Mouse (Mus musculus): Measurements from ENCODE around the gene Rpl9-ps6. TPM values are rescaled to one million over a fixed set of nuclear protein-coding genes. Genes with fewer than 3 reads are reported as not detected.

Gene Rpl9-ps6
- polyA plus RNA-seq, 1 experiment from 2014 or later = 73.3 TPM

DNA sequence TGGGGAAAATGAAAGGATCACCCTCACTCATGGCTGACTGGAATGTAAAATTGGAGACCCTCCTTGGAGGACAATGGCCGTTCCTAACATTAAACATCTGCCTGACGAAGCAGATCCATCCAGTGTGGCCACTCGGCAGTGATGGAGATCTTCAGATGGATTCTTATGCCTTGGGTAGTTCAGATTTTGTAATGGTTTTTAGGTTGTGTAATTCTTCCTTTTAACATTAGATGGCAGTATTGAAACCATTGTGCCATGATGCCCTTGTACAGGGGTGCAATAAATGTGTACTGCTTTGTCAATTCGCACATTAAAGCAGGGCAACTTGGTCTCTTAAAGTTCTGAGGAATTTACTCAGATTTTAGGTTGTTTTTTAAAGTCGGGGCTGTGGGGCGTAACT lies 35.0 kb upstream of the Rpl9-ps6 start:
- no peaks in the 10 kb centered on the region for H3K4me1 ChIP-seq (ENCODE audit: control insufficient read depth in 2 of 2, insufficient read depth in 2 of 2, low read length in 2 of 2)
- ATAC-seq (ENCODE audit: insufficient number of reproducible peaks, insufficient read depth, low FRiP score, low read depth) = no peak
- no peaks in the 10 kb centered on the region for H3K27me3 ChIP-seq (ENCODE audit: control insufficient read depth, insufficient read depth, low read length)
- peaks cover 61% of the 10 kb centered on the region for H3K36me3 ChIP-seq (ENCODE audit: control insufficient read depth, insufficient read depth, low read length)
- 74% methylated on average over 6 of the region's 6 CpGs for WGBS
- no peak overlapping the region for H3K4me2 ChIP-seq (ENCODE audit: low read length)
- H3K27ac ChIP-seq (replicated peaks in 1 of 2; ENCODE audit: control insufficient read depth in 1 of 2, insufficient read depth in 1 of 2, low read depth in 2 of 2, low read length in 2 of 2) = no peak overlapping the region
- H3K9ac ChIP-seq (ENCODE audit: low read length) = no peak overlapping the region
- no peak overlapping the region for H3K4me3 ChIP-seq (ENCODE audit: control insufficient read depth in 1 of 2, insufficient read depth in 1 of 2, low read depth in 1 of 2, low read length in 2 of 2)
- no peaks in the 10 kb centered on the region for H3K9me3 ChIP-seq (ENCODE audit: control insufficient read depth, low read length)

DNA sequence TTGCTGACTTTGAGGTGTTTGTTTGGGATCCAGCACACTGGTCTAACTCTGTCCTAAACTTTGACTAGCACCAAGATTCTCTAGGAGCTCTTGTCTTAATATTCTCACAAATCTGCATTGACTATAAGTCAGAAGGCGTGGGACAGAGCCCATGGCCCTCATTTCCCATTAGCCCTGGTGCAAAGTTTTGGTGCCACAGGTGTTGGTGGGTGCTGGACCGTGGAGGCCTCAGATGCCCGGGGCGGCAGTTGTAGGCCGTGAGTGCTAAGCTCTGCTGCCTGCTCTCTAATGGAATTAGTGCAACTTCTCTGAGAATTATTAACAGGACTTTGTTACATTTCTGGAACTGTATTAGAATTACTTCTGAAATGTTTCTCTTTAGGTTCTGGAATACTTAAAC lies 31.6 kb upstream of the Rpl9-ps6 start:
- H3K27ac ChIP-seq (replicated peaks in 1 of 2; ENCODE audit: control insufficient read depth in 1 of 2, insufficient read depth in 1 of 2, low read depth in 2 of 2, low read length in 2 of 2) = no peak overlapping the region
- no peaks in the 10 kb centered on the region for H3K27me3 ChIP-seq (ENCODE audit: control insufficient read depth, insufficient read depth, low read length)
- H3K4me3 ChIP-seq (ENCODE audit: control insufficient read depth in 1 of 2, insufficient read depth in 1 of 2, low read depth in 1 of 2, low read length in 2 of 2) = no peak overlapping the region
- H3K9ac ChIP-seq (ENCODE audit: low read length) = no peak overlapping the region
- 96% methylated on average over 5 of the region's 5 CpGs for WGBS
- H3K4me1 ChIP-seq (ENCODE audit: control insufficient read depth in 2 of 2, insufficient read depth in 2 of 2, low read length in 2 of 2) = no peaks in the 10 kb centered on the region
- H3K4me2 ChIP-seq (ENCODE audit: low read length) = no peak overlapping the region
- peaks cover 71% of the 10 kb centered on the region for H3K36me3 ChIP-seq (ENCODE audit: control insufficient read depth, insufficient read depth, low read length)
- ATAC-seq (ENCODE audit: insufficient number of reproducible peaks, insufficient read depth, low FRiP score, low read depth) = no peak
- no peaks in the 10 kb centered on the region for H3K9me3 ChIP-seq (ENCODE audit: control insufficient read depth, low read length)

DNA sequence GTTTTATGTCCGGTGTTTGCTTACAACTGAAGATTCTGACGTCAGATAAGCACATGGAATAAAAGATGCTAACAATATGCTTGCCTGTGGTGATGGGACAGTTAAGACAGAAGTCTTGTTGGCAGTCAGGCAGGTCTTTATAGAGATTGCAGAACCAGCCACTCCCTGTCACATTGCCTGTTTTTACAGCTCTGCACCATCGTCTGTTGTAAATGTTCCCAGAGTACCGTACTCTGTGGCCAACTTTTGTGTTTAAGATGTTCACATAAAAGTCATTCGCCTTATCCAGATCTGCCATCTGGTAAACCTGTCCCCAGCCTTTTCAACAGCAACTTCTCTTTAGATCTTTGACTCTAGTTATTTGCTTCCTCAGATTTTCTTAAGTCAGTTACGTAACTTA lies 31.0 kb upstream of the Rpl9-ps6 start:
- H3K27ac ChIP-seq (replicated peaks in 1 of 2; ENCODE audit: control insufficient read depth in 1 of 2, insufficient read depth in 1 of 2, low read depth in 2 of 2, low read length in 2 of 2) = no peak overlapping the region
- no peaks in the 10 kb centered on the region for H3K27me3 ChIP-seq (ENCODE audit: control insufficient read depth, insufficient read depth, low read length)
- no peaks in the 10 kb centered on the region for H3K9me3 ChIP-seq (ENCODE audit: control insufficient read depth, low read length)
- no peak overlapping the region for H3K4me2 ChIP-seq (ENCODE audit: low read length)
- no peak overlapping the region for H3K4me3 ChIP-seq (ENCODE audit: control insufficient read depth in 1 of 2, insufficient read depth in 1 of 2, low read depth in 1 of 2, low read length in 2 of 2)
- peaks cover 76% of the 10 kb centered on the region for H3K36me3 ChIP-seq (ENCODE audit: control insufficient read depth, insufficient read depth, low read length)
- no peaks in the 10 kb centered on the region for H3K4me1 ChIP-seq (ENCODE audit: control insufficient read depth in 2 of 2, insufficient read depth in 2 of 2, low read length in 2 of 2)
- no peak overlapping the region for H3K9ac ChIP-seq (ENCODE audit: low read length)
- WGBS = 85% methylated on average over 6 of the region's 6 CpGs
- no peak for ATAC-seq (ENCODE audit: insufficient number of reproducible peaks, insufficient read depth, low FRiP score, low read depth)

DNA sequence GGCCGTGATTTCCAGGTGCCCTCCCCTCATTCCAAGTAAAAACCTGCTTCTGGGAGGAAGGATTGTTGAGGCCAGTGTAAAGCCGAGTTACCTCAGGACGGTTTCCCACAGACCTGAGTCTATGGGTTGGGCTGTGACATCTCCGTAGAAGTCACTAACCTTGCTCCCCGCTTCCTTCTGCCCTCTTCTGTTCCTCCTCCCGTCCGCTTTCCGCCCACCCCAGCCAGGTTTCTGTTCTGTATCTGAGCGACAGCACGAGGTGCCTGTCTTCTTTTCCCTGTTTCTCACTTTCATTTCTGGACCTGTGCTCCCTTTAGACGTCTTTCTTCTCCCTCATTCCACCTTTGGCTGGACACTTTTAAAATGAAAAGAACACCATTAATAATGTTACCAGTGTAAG lies 28.7 kb upstream of the Rpl9-ps6 start:
- H3K4me2 ChIP-seq (ENCODE audit: low read length) = no peak overlapping the region
- ATAC-seq (ENCODE audit: insufficient number of reproducible peaks, insufficient read depth, low FRiP score, low read depth) = no peak
- no peaks in the 10 kb centered on the region for H3K9me3 ChIP-seq (ENCODE audit: control insufficient read depth, low read length)
- H3K9ac ChIP-seq (ENCODE audit: low read length) = no peak overlapping the region
- no peaks in the 10 kb centered on the region for H3K4me1 ChIP-seq (ENCODE audit: control insufficient read depth in 2 of 2, insufficient read depth in 2 of 2, low read length in 2 of 2)
- no peaks in the 10 kb centered on the region for H3K27me3 ChIP-seq (ENCODE audit: control insufficient read depth, insufficient read depth, low read length)
- no peak overlapping the region for H3K27ac ChIP-seq (replicated peaks in 1 of 2; ENCODE audit: control insufficient read depth in 1 of 2, insufficient read depth in 1 of 2, low read depth in 2 of 2, low read length in 2 of 2)
- H3K36me3 ChIP-seq (ENCODE audit: control insufficient read depth, insufficient read depth, low read length) = peaks cover 77% of the 10 kb centered on the region
- no peak overlapping the region for H3K4me3 ChIP-seq (ENCODE audit: control insufficient read depth in 1 of 2, insufficient read depth in 1 of 2, low read depth in 1 of 2, low read length in 2 of 2)
- 74% methylated on average over 11 of the region's 11 CpGs for WGBS

DNA sequence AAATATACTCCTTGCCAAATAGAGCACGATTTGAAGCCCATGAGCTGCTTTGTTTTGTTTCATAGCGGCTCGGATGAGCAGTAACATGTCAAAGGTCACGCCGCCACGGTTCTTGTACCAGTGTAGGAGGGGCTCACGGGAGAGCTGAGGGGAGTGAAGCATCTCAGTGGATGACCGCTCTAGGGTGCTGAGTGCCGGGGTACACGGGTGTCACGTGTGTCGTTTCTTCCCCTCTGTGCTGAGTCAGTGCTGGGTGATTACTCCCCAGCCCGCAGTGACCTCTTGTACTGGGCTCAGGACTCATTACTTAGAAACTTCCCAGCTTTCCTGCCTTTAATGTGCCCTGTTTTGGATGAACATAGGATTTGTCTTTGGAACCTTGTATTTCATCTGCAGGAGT lies 28.2 kb upstream of the Rpl9-ps6 start:
- H3K27me3 ChIP-seq (ENCODE audit: control insufficient read depth, insufficient read depth, low read length) = no peaks in the 10 kb centered on the region
- no peak overlapping the region for H3K9ac ChIP-seq (ENCODE audit: low read length)
- no peaks in the 10 kb centered on the region for H3K4me1 ChIP-seq (ENCODE audit: control insufficient read depth in 2 of 2, insufficient read depth in 2 of 2, low read length in 2 of 2)
- WGBS = 88% methylated on average over 13 of the region's 13 CpGs
- no peak overlapping the region for H3K4me3 ChIP-seq (ENCODE audit: control insufficient read depth in 1 of 2, insufficient read depth in 1 of 2, low read depth in 1 of 2, low read length in 2 of 2)
- no peak for ATAC-seq (ENCODE audit: insufficient number of reproducible peaks, insufficient read depth, low FRiP score, low read depth)
- H3K27ac ChIP-seq (replicated peaks in 1 of 2; ENCODE audit: control insufficient read depth in 1 of 2, insufficient read depth in 1 of 2, low read depth in 2 of 2, low read length in 2 of 2) = no peak overlapping the region
- no peaks in the 10 kb centered on the region for H3K9me3 ChIP-seq (ENCODE audit: control insufficient read depth, low read length)
- peaks cover 73% of the 10 kb centered on the region for H3K36me3 ChIP-seq (ENCODE audit: control insufficient read depth, insufficient read depth, low read length)
- H3K4me2 ChIP-seq (ENCODE audit: low read length) = no peak overlapping the region

DNA sequence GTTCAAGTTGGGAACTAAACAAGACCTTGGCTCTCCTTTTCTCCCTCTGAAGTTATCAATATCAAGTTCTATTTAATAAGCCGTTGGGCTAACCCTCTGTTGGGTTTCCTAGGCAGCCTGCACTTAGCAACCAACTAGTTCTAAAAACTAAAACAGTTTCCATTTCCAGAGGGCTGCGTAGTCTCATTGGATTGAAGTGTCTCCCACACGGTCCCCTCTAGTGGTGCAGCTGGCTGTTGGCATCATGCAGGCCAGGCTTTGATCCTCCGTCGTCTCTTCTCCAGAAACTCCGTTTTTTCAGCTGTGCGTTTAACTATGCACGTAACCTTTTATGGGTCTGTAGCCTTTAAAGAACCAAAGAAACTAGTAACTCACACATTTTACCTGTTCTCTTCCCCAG lies 27.1 kb upstream of the Rpl9-ps6 start:
- Histone ChIP-seq H3K36me3 (ENCODE audit: control insufficient read depth, insufficient read depth, low read length) (peaks cover 61% of the 10 kb centered on the region), H3K27ac (replicated peaks in 1 of 2; ENCODE audit: control insufficient read depth in 1 of 2, insufficient read depth in 1 of 2, low read depth in 2 of 2, low read length in 2 of 2) (no peak overlapping the region), H3K9ac (ENCODE audit: low read length) (no peak overlapping the region), H3K4me3 (ENCODE audit: control insufficient read depth in 1 of 2, insufficient read depth in 1 of 2, low read depth in 1 of 2, low read length in 2 of 2) (no peak overlapping the region), H3K4me1 (ENCODE audit: control insufficient read depth in 2 of 2, insufficient read depth in 2 of 2, low read length in 2 of 2) (no peaks in the 10 kb centered on the region), H3K27me3 (ENCODE audit: control insufficient read depth, insufficient read depth, low read length) (no peaks in the 10 kb centered on the region), H3K4me2 (ENCODE audit: low read length) (no peak overlapping the region), H3K9me3 (ENCODE audit: control insufficient read depth, low read length) (no peaks in the 10 kb centered on the region)
- WGBS = 84% methylated on average over 8 of the region's 8 CpGs
- ATAC-seq (ENCODE audit: insufficient number of reproducible peaks, insufficient read depth, low FRiP score, low read depth) = no peak

DNA sequence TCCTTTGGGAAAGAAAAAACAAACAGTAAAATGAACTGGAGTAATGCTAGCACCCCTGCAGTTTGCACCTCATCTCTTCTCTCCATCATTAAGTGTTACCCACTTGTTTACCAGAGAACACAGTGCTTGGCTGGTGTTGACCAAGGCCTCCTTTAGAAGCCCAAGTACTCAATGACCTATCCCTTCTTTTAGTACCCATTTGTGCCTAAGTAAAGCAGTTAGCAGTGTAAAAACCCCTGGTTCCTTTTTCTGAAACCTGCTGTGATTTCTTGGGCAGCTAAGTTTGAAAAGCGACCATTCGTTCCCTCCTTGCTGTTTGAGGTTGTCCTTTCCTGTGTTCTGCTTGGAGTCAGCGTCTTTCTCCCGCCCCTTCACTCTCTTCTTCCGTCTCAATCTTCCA lies 26.6 kb upstream of the Rpl9-ps6 start:
- peaks cover 0 to under 1% of the 10 kb centered on the region in 2 experiments; a peak in 1 of 4 replicates for H3K4me1 ChIP-seq (ENCODE audit: control insufficient read depth in 2 of 2, insufficient read depth in 2 of 2, low read length in 2 of 2)
- no peak overlapping the region for H3K9ac ChIP-seq (ENCODE audit: low read length)
- H3K4me2 ChIP-seq (ENCODE audit: low read length) = no peak overlapping the region
- no peak overlapping the region for H3K4me3 ChIP-seq (ENCODE audit: control insufficient read depth in 1 of 2, insufficient read depth in 1 of 2, low read depth in 1 of 2, low read length in 2 of 2)
- H3K9me3 ChIP-seq (ENCODE audit: control insufficient read depth, low read length) = no peaks in the 10 kb centered on the region
- H3K27me3 ChIP-seq (ENCODE audit: control insufficient read depth, insufficient read depth, low read length) = no peaks in the 10 kb centered on the region
- no peak for ATAC-seq (ENCODE audit: insufficient number of reproducible peaks, insufficient read depth, low FRiP score, low read depth)
- peaks cover 56% of the 10 kb centered on the region for H3K36me3 ChIP-seq (ENCODE audit: control insufficient read depth, insufficient read depth, low read length)
- WGBS = 95% methylated on average over 5 of the region's 5 CpGs
- H3K27ac ChIP-seq (replicated peaks in 1 of 2; ENCODE audit: control insufficient read depth in 1 of 2, insufficient read depth in 1 of 2, low read depth in 2 of 2, low read length in 2 of 2) = no peak overlapping the region

DNA sequence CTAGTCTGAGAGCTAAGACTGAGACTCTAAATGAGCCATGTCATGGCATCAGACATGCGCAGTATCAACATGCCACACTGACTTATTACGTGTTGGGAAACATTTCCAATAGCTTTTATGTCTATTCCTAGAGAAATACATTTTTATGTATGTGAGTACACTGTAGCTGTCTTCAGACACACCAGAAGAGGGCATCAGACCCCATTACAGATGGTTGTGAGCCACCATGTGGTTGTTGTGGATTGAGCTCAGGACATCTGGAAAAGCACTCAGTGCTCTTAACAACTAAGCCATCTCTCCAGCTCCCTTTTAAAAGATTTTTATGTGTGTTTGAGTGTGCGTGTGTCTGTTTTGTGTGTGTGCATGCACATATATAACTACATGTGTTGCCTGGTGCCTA lies 26.0 kb upstream of the Rpl9-ps6 start:
- Histone ChIP-seq H3K27me3 (ENCODE audit: control insufficient read depth, insufficient read depth, low read length) (no peaks in the 10 kb centered on the region), H3K27ac (replicated peaks in 1 of 2; ENCODE audit: control insufficient read depth in 1 of 2, insufficient read depth in 1 of 2, low read depth in 2 of 2, low read length in 2 of 2) (no peak overlapping the region), H3K9ac (ENCODE audit: low read length) (no peak overlapping the region), H3K9me3 (ENCODE audit: control insufficient read depth, low read length) (no peaks in the 10 kb centered on the region), H3K4me1 (ENCODE audit: control insufficient read depth in 2 of 2, insufficient read depth in 2 of 2, low read length in 2 of 2) (peaks cover 0 to 7% of the 10 kb centered on the region in 2 experiments; a peak in 2 of 4 replicates), H3K4me3 (ENCODE audit: control insufficient read depth in 1 of 2, insufficient read depth in 1 of 2, low read depth in 1 of 2, low read length in 2 of 2) (no peak overlapping the region), H3K4me2 (ENCODE audit: low read length) (no peak overlapping the region), H3K36me3 (ENCODE audit: control insufficient read depth, insufficient read depth, low read length) (peaks cover 52% of the 10 kb centered on the region)
- WGBS = 93% methylated on average over 3 of the region's 3 CpGs
- no peak for ATAC-seq (ENCODE audit: insufficient number of reproducible peaks, insufficient read depth, low FRiP score, low read depth)

All from heart, embryonic 14.5 days (tissue).